Mouse (Mus musculus) ES-Bruce4 (cell line): ENCODE results near the gene Trim40.

Experiments
- CTCF ChIP-seq: IDR thresholded peaks from one replicate; pipeline ENCODE4 v1.8.1; 2011; ENCODE audit warnings: low read depth, low read length
- EP300 ChIP-seq: IDR thresholded peaks from 2 replicates; pipeline ENCODE4 v1.6.1; 2011; ENCODE audit warnings: low read depth, low read length; ENCODE audit not compliant: insufficient read depth
- POLR2A ChIP-seq: IDR thresholded peaks from one replicate; pipeline ENCODE4 v1.8.1; 2011; ENCODE audit warnings: low read length; ENCODE audit not compliant: insufficient read depth

DNA sequence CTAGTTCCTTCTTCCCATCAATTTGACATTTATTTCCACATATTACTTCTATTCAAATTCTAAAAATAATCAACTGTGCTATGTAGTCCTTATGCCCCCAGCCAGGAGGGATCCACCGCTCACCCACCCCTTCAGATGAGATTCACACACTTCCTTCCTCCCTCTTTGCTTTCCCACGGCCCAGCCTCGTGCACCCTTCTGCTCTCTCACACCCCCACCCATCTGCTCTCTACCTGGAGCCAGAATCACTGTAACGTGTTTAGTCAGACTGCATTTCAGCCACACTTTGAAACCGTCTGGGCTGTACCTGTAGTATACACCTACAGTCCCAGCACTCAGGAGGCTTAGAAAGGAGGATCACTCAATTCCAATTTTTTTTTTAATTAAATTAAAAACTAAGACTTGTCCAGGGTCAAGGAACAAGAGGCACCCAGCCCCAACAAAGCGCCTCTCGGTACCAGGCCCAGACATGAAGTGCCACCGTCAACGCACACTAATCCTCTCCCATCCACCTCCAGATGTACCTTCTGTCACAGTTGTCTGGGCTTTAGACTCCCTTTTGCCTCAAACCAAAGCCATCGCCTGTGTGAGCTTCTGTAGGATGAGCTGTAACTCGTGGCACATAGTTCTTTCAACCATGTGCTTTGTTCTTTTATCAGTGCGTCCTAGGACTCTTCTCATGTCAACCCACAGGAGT is 39.5 kb upstream of the Trim40 start:
- TF ChIP-seq CTCF (no peak), EP300 (no peak), POLR2A (no peak)
